Mouse (Mus musculus): ENCODE results near the gene Prkag2. TPM values are rescaled to one million over a fixed set of nuclear protein-coding genes. Genes with fewer than 3 reads are reported as not detected.

The Prkag2 gene
- polyA plus RNA-seq (2014; fragmentation: Nextera tagmentation; extraction: Ambion mirVana) = 97.6 and 103 TPM in 2 replicates

DNA sequence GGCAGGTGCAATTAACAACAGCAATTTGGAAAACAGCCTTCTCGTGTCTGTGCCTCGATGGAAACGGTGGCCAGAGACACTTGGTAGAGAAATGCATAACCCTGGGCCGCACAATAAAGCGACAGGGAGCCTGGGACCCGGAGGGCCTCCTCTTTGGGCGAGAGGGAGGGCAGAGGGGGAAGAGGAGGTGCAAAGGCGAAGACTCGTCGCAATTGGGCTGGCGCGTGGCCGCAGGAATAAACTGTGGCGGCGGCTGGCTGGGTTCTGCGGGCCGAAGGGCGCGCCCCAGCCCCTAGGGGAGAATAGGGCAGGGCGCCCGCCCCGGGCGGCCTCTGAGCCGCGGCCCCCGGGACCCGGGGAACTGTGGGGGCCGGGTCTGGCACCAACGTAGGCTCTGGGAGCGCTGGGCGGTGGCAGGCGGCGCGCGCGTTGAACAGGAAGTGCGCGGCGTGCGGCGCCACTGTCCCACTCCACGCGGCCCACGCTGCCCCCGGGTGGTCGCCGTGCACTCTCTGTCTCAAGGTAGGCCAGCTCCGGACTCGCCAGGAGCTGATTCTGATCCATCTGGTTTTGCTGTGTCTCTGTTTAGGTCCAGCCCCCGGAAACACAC lies at the start of gene Prkag2:
Gene Prkag2 (minus strand): TSS at position 127 of the 610 bp plus-strand sequence.
- ATAC-seq (ENCODE audit: low FRiP score, low TSS enrichment) (peak; percentile 34; the same call in 1 of the 2 replicates), DNase-seq (peak; percentile 49)
- H3K9ac ChIP-seq (replicated peaks; ENCODE audit: low read length) = peak within 1 kb of the TSS; percentile 47
- H3K36me3 ChIP-seq (ENCODE audit: control insufficient read depth, insufficient read depth, low read length) = no peaks in the 10 kb centered on the region
- peak within 1 kb of the TSS; percentile 98 for H3K4me2 ChIP-seq (ENCODE audit: low read length)
- peaks cover 13% of the 10 kb centered on the region for H3K4me1 ChIP-seq (ENCODE audit: control insufficient read depth, insufficient read depth, low read length)
- H3K9me3 ChIP-seq (ENCODE audit: control insufficient read depth, low read length) = no peaks in the 10 kb centered on the region
- H3K27ac ChIP-seq (replicated peaks; ENCODE audit: low read depth, low read length) = no peak within 1 kb of the TSS
- WGBS = under 1% methylated on average over 49 of the region's 50 CpGs
- peaks cover 41% of the 10 kb centered on the region for H3K27me3 ChIP-seq (ENCODE audit: control insufficient read depth, insufficient read depth, low read length)
- peak within 1 kb of the TSS; percentile 49 for H3K4me3 ChIP-seq (replicated peaks; ENCODE audit: low read depth, low read length)

DNA sequence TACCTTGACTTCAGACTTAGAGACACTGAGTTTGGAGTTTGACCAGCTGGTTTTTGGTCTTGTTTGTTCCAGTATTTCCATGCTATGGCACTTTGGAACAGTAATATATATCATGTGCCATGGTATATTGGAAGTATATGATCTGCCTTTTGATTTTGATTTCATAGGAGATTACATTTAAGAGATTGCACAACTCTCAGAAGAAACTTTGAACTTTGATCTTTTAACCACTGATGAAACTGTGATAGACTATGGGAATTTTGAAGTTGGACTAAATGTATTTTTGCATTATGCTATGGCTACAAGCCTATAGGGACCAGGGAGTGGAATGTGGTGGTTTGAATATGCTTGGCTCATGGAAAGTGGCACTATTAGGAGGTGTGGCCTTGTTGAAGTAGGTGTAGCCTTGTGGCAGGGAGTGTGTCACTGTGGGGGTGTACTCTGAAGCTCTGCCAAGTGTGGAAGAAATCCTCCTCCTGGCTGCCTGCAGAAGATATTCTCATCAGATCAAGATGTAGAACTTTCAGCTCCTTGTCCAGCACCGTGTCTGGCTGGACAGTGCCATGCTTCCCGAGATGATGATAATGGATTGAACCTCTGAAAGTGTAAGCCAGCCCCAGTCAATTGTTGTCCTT lies 49.0 kb upstream of the Prkag2 start:
- Histone ChIP-seq H3K4me1 (ENCODE audit: control insufficient read depth, insufficient read depth, low read length) (no peaks in the 10 kb centered on the region), H3K27me3 (ENCODE audit: control insufficient read depth, insufficient read depth, low read length) (no peaks in the 10 kb centered on the region), H3K4me3 (replicated peaks; ENCODE audit: low read depth, low read length) (no peak overlapping the region), H3K9me3 (ENCODE audit: control insufficient read depth, low read length) (no peaks in the 10 kb centered on the region), H3K27ac (replicated peaks; ENCODE audit: low read depth, low read length) (no peak overlapping the region), H3K9ac (replicated peaks; ENCODE audit: low read length) (no peak overlapping the region), H3K36me3 (ENCODE audit: control insufficient read depth, insufficient read depth, low read length) (no peaks in the 10 kb centered on the region), H3K4me2 (ENCODE audit: low read length) (no peak overlapping the region)
- ATAC-seq (ENCODE audit: low FRiP score, low TSS enrichment) (no peak), DNase-seq (no peak)
- WGBS = 80% methylated on average over 2 of the region's 2 CpGs

DNA sequence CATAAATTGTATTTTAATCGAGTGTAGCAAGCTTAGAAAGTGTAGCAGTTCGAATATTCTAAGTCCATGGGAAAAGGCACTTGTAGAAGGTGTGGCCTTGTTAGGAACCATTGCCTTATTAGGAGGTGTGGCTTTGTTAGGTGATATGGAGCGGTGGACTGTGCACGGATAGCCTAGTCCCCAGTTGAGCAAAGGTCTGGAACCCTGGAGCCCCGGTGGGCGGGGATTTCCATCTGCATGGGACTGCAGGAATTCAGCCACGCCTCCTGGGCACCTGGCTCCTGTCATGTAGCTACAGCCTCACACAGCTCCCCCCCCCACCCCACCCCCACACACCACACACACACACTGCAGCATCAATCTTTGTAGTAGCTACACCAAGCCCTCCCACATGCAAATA lies 46.3 kb upstream of the Prkag2 start:
- Histone ChIP-seq H3K36me3 (ENCODE audit: control insufficient read depth, insufficient read depth, low read length) (no peaks in the 10 kb centered on the region), H3K27ac (replicated peaks; ENCODE audit: low read depth, low read length) (no peak overlapping the region), H3K4me2 (ENCODE audit: low read length) (no peak overlapping the region), H3K4me3 (replicated peaks; ENCODE audit: low read depth, low read length) (no peak overlapping the region), H3K27me3 (ENCODE audit: control insufficient read depth, insufficient read depth, low read length) (no peaks in the 10 kb centered on the region), H3K9ac (replicated peaks; ENCODE audit: low read length) (no peak overlapping the region), H3K9me3 (ENCODE audit: control insufficient read depth, low read length) (no peaks in the 10 kb centered on the region), H3K4me1 (ENCODE audit: control insufficient read depth, insufficient read depth, low read length) (no peaks in the 10 kb centered on the region)
- ATAC-seq (ENCODE audit: low FRiP score, low TSS enrichment) = no peak
- no peak for DNase-seq
- 74% methylated on average over 7 of the region's 7 CpGs for WGBS

DNA sequence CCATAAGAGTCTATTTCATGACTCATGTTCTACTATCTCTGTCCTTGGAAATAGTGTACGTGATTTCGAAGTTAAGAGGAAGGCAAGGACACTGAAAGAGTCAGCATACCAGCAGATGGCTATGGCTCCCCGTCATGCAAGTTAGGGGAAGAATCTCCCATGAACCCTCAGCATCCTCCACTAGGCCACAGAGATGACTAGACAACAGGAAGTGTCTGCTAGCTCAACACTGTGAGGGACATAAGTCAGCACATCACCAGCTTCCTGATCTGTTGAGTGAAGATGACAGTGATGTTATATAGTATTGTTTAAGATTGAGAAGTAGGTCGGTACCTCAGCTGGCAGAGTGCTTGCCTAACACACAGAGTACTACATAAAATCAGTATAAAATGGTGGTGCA lies 27.4 kb upstream of the Prkag2 start:
- no peak overlapping the region for H3K27ac ChIP-seq (replicated peaks; ENCODE audit: low read depth, low read length)
- no peak overlapping the region for H3K9ac ChIP-seq (replicated peaks; ENCODE audit: low read length)
- H3K4me3 ChIP-seq (replicated peaks; ENCODE audit: low read depth, low read length) = no peak overlapping the region
- H3K4me1 ChIP-seq (ENCODE audit: control insufficient read depth, insufficient read depth, low read length) = no peaks in the 10 kb centered on the region
- H3K4me2 ChIP-seq (ENCODE audit: low read length) = no peak overlapping the region
- no peak for ATAC-seq (ENCODE audit: low FRiP score, low TSS enrichment)
- no peaks in the 10 kb centered on the region for H3K36me3 ChIP-seq (ENCODE audit: control insufficient read depth, insufficient read depth, low read length)
- DNase-seq = no peak
- H3K27me3 ChIP-seq (ENCODE audit: control insufficient read depth, insufficient read depth, low read length) = no peaks in the 10 kb centered on the region
- 93% methylated on average over 4 of the region's 4 CpGs for WGBS
- H3K9me3 ChIP-seq (ENCODE audit: control insufficient read depth, low read length) = no peaks in the 10 kb centered on the region

DNA sequence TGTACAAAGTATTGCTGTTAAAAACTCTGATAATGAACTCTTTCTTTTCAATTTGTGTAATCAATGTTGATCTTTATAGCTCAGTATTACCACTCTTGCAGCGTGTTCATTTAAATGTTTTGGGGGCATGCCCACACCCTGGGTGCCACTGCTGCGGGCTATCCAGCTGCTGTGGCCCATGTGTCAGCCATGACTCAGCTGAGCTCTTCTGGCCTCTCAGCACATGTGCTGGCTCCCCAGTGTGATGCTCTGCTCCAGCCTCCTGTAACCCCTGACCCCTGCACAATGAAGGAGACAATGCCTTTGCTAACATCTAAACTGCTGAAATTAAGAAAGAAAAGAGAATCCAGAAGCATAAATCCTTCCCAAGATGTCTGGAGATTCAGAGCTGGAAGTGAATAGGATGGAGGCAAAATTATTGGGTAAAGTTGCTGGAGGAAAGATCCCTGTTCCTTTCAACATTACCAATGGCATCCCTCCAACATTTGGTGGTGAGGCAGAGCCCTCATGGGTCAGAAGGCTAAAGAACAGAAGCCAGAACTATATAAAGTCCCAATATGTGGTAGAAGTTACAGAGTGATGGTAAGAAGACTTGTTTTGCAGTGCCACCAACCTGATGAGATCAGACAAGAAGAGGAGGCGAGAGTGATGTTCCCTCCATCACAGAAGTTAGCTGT lies 25.6 kb upstream of the Prkag2 start:
- 77% methylated on average over 3 of the region's 3 CpGs for WGBS
- no peak overlapping the region for H3K9ac ChIP-seq (replicated peaks; ENCODE audit: low read length)
- DNase-seq = no peak

DNA sequence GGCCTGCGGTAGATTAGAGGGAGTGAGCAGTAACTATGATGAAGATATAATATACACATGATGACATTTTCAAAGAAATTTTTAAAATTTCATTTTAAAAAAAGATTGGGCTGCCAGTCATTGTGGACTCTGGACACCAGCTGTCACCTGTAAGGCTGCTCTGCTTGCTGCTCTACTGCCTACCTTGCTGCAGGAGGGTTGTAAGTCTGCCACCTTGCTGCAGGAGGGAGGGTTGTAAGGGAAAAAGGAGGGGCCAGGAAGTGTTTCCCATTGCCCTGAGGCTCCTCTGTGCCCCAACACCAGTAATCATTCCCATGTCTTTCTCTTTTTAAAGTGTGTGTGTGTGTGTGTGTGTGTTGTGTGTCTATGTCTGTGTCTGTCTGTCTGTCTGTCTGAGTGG lies 22.1 kb upstream of the Prkag2 start:
- Histone ChIP-seq H3K27me3 (ENCODE audit: control insufficient read depth, insufficient read depth, low read length) (no peaks in the 10 kb centered on the region), H3K27ac (replicated peaks; ENCODE audit: low read depth, low read length) (no peak overlapping the region), H3K36me3 (ENCODE audit: control insufficient read depth, insufficient read depth, low read length) (no peaks in the 10 kb centered on the region), H3K9me3 (ENCODE audit: control insufficient read depth, low read length) (no peaks in the 10 kb centered on the region), H3K4me1 (ENCODE audit: control insufficient read depth, insufficient read depth, low read length) (no peaks in the 10 kb centered on the region), H3K9ac (replicated peaks; ENCODE audit: low read length) (no peak overlapping the region), H3K4me3 (replicated peaks; ENCODE audit: low read depth, low read length) (no peak overlapping the region), H3K4me2 (ENCODE audit: low read length) (no peak overlapping the region)
- WGBS = 86% methylated on average over 1 of the region's 1 CpGs
- DNase-seq = no peak
- no peak for ATAC-seq (ENCODE audit: low FRiP score, low TSS enrichment)

More for the DNA sequence above, 25.6 kb upstream of the Prkag2 start:
- no peaks in the 10 kb centered on the region for H3K9me3 ChIP-seq (ENCODE audit: control insufficient read depth, low read length)
- H3K4me2 ChIP-seq (ENCODE audit: low read length) = no peak overlapping the region
- H3K4me1 ChIP-seq (ENCODE audit: control insufficient read depth, insufficient read depth, low read length) = no peaks in the 10 kb centered on the region
- H3K27ac ChIP-seq (replicated peaks; ENCODE audit: low read depth, low read length) = no peak overlapping the region
- H3K36me3 ChIP-seq (ENCODE audit: control insufficient read depth, insufficient read depth, low read length) = no peaks in the 10 kb centered on the region
- no peaks in the 10 kb centered on the region for H3K27me3 ChIP-seq (ENCODE audit: control insufficient read depth, insufficient read depth, low read length)
- no peak for ATAC-seq (ENCODE audit: low FRiP score, low TSS enrichment)
- no peak overlapping the region for H3K4me3 ChIP-seq (replicated peaks; ENCODE audit: low read depth, low read length)

DNA sequence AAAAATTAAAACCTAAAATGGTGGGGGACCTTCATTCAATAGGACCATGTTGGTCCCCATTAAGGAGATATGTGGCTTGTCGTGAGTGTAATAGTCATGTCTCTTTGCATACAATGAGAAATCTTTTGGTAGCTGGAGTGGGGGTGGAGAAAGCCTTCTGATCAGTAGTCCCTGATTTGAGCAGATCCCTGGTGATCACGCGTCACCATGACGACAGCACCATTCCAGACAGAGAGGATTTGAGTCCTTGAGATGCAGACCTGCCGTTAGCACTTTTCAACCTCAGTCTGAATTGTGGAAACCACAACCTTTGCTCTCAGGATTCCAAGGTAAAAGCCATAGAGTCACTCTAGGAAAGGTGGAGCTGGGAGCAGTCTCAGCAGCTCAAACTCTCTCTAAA lies 18.7 kb upstream of the Prkag2 start:
- H3K9me3 ChIP-seq (ENCODE audit: control insufficient read depth, low read length) = no peaks in the 10 kb centered on the region
- DNase-seq (peak; percentile 60), ATAC-seq (ENCODE audit: low FRiP score, low TSS enrichment) (no peak)
- 0 out of 2 replicates have a peak overlapping the region, but pooled peaks have one; percentile 8 for H3K27ac ChIP-seq (replicated peaks; ENCODE audit: low read depth, low read length)
- no peak overlapping the region for H3K4me3 ChIP-seq (replicated peaks; ENCODE audit: low read depth, low read length)
- no peaks in the 10 kb centered on the region for H3K36me3 ChIP-seq (ENCODE audit: control insufficient read depth, insufficient read depth, low read length)
- 64% methylated on average over 5 of the region's 5 CpGs for WGBS
- H3K4me1 ChIP-seq (ENCODE audit: control insufficient read depth, insufficient read depth, low read length) = no peaks in the 10 kb centered on the region
- no peak overlapping the region for H3K9ac ChIP-seq (replicated peaks; ENCODE audit: low read length)
- no peak overlapping the region for H3K4me2 ChIP-seq (ENCODE audit: low read length)
- H3K27me3 ChIP-seq (ENCODE audit: control insufficient read depth, insufficient read depth, low read length) = no peaks in the 10 kb centered on the region

DNA sequence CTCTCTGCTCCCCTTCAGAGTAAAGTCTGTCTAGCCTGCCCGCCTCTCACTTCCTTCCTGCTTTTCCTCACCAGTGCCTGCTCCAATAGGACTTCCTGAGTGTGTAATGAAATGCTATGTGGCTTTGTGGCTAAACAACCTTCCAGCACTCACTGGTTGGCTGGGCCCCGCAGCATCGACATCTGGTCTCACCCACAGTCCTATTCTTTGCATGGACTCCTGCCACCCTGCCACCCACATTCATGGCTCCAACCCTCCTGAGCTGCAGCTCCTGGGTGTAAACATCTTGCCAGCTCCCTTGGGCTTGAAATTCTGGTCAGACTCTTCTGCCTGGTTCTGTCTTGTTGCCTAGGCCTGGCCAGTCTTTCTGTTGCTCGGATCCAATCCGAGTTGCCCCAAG lies 15.6 kb upstream of the Prkag2 start:
- ATAC-seq (ENCODE audit: low FRiP score, low TSS enrichment) (no peak), DNase-seq (no peak)
- Histone ChIP-seq H3K4me1 (ENCODE audit: control insufficient read depth, insufficient read depth, low read length) (no peaks in the 10 kb centered on the region), H3K27ac (replicated peaks; ENCODE audit: low read depth, low read length) (no peak overlapping the region), H3K4me2 (ENCODE audit: low read length) (no peak overlapping the region), H3K4me3 (replicated peaks; ENCODE audit: low read depth, low read length) (no peak overlapping the region), H3K9me3 (ENCODE audit: control insufficient read depth, low read length) (no peaks in the 10 kb centered on the region), H3K27me3 (ENCODE audit: control insufficient read depth, insufficient read depth, low read length) (no peaks in the 10 kb centered on the region), H3K36me3 (ENCODE audit: control insufficient read depth, insufficient read depth, low read length) (no peaks in the 10 kb centered on the region), H3K9ac (replicated peaks; ENCODE audit: low read length) (no peak overlapping the region)
- 89% methylated on average over 5 of the region's 5 CpGs for WGBS

Data from midbrain, embryonic 14.5 days (tissue).